Mouse (Mus musculus) R1 (cell line): Measurements from ENCODE around the gene Gm11111.

Experiments used
- DNase-seq: peaks from one replicate; pipeline ENCODE4 v3.0.0-alpha.2; 2018; ENCODE audit warnings: low read depth, low spot score

Gene Gm11111

DNA sequence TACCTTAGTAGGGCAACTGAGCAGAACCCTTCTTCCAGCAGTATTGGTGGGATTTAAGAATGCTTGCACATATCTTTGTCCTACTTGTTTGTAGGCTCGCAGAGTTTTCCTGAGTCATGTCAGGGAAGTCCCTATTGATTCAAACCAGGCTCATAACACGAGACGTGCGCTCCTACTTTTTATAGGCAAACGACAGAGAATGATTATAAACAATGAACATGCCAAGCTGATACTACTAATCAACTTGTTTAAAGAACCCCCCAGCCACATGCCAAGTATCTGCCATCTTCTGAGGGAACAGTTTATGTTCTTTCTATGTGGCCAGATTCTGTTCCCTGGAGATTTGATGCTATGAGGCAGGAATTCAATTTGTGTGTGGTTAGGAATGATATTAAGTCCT, 28.3 kb downstream of the Gm11111 start:
- DNase-seq = no peak

GRCm38 (mm10) chr5:98582051-98582450, 29.6 kb downstream of the Gm11111 start:
- no peak for DNase-seq

GRCm38 (mm10) chr5:98585915-98586314, 33.4 kb downstream of the Gm11111 start:
- no peak for DNase-seq
